Mouse (Mus musculus) gastrocnemius, adult 18-20 months (tissue): Measurements from ENCODE around the gene Cyp46a1. TPM values are rescaled to one million over a fixed set of nuclear protein-coding genes. Genes with fewer than 3 reads are reported as not detected.

Experiments
- DNase-seq: peaks from one replicate; pipeline ENCODE4 v3.0.0; 2021; ENCODE audit warnings: low spot score
- total RNA-seq, 2 experiments: library from RNA; stranded (reverse); gene quantifications; 2 replicates each; pipeline ENCODE4 v1.2.3; 2021

Gene Cyp46a1
- total RNA-seq, 2 experiments from 2014 or later = 0.11 to 0.21 TPM

DNA sequence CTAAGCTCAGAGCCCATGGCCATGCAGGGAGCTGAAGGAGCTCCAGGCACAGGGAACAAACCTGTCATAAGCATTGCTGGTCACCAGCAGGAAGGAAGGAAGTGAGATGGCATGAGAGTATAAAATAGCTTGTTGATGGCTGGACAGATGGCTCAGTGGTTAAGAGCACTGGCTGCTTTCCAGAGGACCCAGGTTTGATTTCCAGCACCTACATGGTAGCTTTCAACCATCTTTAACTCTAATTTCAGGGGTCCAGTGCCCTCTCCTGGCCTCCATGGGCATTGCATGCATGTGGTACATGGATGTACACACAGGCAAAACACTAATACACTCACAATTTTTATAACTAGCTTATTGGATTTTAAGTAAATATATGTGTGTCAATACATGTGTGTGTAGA, 21.8 kb downstream of the Cyp46a1 start:
- no peak for DNase-seq

- peak; percentile 87 for DNase-seq
Observed at GRCm38 (mm10) chr12:108363796-108364195, 29.6 kb downstream of the Cyp46a1 start.

DNA sequence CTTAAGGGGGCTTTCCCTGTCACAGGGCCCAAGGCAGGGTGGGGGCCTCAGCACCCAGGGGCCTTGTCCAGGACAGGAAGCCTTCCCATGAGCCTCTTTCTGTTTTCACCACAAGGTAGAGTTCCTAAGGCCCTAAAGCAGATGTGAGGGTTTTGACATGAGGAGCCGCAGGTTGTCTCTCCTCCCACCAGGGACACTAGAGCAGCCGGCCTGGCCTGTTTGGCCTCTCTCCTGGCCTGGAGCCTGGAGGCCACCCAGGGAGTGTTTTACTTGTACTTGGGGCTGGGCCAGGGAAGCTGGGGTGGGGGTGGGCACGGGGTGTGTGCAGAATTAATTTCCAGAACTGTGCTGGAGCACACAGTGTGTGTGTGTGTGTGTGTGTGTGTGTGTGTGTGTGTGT, 31.2 kb downstream of the Cyp46a1 start:
- peak; percentile 62 for DNase-seq

GRCm38 (mm10) chr12:108365868-108366267, 31.7 kb downstream of the Cyp46a1 start:
- no peak for DNase-seq

DNA sequence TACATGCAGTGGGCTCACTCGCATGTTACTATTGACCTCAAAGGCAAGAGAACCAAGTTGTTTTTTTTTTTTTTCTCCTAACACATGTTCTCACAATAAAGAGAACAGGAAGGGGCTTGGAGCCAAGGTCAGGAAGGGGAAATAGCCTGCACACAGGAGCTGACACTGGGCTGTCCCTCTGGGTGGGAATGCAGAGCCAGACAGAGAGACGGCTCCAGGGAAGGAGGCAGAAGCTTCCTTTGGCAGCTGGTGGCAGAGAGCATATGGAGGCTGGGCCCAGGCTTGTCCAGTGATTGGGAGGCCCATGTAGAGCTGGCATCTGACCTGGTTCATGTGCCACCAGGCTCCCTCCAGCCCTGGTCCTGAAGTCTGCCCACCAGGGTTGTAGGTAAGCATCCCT, 33.7 kb downstream of the Cyp46a1 start:
- no peak for DNase-seq

GRCm38 (mm10) chr12:108368921-108369320, 34.7 kb downstream of the Cyp46a1 start:
- DNase-seq = no peak

DNA sequence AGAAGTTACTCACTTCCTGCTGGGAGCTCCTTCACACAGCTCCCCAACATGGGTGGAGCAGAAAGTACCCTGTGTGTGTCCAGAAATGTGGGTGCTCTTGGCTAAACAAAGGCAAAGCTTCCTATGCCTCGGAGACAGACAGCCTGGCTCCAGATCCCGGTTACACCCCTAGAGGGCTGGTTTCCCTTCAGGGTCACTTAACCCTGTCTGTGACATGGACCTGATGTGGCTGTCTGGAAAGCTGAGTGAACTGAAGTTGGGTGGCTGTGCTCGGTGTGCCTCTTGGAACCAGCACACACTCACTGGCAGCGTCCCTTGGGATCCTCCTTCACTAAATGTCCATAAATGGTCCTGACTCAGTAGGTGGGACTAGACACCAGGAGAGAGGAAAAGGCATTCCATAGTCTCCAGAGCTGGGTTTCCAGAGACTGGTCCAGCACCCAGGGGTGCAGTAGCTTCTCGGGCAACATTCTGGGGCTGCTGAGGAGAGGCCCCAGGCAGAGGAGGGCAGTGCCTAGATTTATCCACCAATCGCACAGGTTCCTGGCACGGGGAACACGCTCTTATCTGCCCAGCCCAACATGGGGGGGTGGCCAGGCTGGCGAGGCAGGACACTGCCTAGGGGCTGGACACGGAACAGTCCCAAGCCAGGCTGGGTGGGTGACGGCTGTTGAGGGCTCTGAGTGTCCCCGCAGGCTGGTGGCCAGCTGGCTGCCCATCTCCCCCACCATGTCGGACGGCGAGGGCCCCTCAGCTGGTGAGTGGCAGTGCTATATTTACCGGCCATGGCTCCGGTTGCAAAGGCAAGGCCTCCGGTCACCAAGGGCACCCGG, 36.6 kb downstream of the Cyp46a1 start, which contains the start of gene Eml1:
Eml1 (plus strand) TSS at position 362 of the 833 bp plus-strand sequence.
- DNase-seq = peak; percentile 54

- no peak for DNase-seq
Observed at GRCm38 (mm10) chr12:108371429-108371765, 37.2 kb downstream of the Cyp46a1 start.

- peak; percentile 80 for DNase-seq
Observed at GRCm38 (mm10) chr12:108372241-108372640, 38.1 kb downstream of the Cyp46a1 start.

GRCm38 (mm10) chr12:108373611-108374010, 39.4 kb downstream of the Cyp46a1 start:
- peak; percentile 61 for DNase-seq

GRCm38 (mm10) chr12:108374689-108375088, 40.5 kb downstream of the Cyp46a1 start:
- no peak for DNase-seq

DNA sequence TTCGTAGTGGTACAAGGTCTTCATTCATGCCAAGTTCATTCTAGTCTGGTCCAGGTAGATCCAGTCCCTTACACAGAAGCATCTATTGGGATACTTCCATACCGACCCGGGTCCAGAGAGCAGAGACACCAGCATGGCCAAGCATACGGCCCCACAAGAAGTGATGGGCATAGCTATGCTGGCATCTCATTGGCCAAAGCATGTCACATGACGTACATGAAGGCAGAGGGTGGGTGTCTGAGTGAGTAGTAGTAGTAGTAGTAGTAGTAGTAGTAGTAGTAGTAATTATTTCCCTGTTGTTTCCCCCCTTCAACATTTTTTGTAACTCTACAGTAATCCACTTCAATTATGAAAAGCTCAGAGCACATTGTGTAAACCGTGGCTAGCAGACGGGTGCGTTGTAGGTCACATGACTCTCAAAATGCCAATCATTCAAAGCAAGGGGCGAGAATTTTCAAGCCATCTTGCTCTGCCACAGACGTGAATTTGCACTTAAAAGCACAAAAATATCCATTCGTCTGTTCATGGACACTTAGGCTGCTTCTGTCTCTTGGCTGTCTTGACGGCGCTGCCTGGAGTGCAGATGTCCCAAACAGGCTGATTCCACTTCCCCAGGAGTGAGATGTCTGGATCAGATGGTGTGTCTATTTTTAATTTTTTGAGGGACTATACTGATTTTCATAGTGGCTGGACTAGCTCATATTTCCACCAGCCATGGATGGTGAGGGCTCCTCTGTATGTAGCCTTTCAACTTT, 44.4 kb downstream of the Cyp46a1 start:
- no peak for DNase-seq

DNA sequence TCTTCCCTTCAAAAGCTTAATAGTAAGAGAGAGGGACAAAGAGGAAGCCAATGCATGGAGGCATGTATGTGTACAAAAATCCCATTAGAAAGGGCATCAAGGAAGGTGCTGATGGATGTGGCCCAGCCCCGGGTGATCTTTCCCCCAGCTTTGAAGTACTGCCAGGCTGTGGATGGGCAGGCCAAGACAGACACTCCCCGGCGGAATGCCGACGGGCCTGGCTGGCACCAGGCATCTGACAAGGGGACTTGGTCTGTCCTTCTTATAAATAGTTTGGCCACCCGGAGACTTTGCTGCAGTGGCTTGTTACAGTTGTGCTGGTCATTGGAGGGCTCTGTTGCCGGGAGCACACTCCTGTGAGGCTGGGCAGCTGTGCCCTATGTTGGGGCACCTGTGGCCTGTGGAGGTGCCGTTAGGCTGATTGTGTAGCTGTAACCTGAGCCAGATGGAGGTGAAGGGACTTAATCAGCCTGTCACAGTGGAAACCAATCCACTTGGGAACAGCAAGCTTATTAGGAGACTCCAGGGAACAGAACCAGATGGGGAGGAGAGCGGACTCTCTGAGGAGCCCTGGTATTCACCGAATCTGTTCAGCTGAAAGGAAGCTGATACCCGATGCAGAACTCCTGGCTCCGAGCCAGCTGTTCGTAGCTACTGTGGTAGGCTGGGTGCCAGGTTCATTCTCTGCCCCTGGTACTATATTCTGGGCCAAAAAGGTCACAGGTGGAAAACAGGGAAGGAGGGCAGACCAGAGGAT, 52.5 kb downstream of the Cyp46a1 start:
- DNase-seq = peak; percentile 83

GRCm38 (mm10) chr12:108389718-108390117, 55.5 kb downstream of the Cyp46a1 start:
- no peak for DNase-seq

GRCm38 (mm10) chr12:108392254-108393044, 58.3 kb downstream of the Cyp46a1 start:
- DNase-seq = no peak

DNA sequence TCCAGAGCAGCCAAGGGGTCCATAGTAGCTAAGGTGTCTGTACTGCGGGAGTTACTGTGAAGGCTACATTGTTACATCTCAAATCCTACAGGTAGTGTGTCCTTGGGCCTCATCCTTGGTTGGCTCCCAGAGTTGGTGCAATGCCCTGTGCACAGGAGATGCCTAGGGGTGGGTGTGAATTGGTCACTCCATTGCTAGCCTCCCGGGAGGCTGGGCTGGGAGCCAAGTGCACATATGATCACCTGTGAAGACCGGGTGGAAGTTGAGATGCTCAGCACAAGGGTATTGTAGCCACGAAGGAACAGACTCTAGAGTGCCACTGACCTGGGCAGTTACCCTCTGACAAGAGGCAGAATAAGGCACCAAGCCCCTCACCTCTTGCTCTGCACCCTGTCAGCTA, 58.9 kb downstream of the Cyp46a1 start:
- DNase-seq = no peak

DNA sequence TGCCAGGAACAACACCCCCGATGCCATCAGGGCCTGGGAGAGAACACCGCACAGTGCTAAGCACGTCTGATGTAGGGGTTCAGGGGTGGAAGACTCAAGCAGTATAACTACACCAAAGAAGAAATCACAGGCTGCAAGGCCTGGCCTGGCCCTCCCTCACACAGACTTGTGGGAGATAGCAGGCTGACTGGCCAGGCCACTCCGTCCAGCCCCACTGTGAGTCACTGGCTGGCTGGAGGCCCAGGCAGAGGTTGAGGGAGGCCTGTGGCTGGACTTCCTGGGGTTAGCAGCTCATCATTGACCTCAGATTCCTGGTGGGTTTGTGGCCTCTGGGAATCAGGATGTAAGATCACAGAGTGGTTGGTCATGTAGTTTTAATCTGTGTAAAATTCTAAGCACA, 59.5 kb downstream of the Cyp46a1 start:
- peak; percentile 92 for DNase-seq

DNA sequence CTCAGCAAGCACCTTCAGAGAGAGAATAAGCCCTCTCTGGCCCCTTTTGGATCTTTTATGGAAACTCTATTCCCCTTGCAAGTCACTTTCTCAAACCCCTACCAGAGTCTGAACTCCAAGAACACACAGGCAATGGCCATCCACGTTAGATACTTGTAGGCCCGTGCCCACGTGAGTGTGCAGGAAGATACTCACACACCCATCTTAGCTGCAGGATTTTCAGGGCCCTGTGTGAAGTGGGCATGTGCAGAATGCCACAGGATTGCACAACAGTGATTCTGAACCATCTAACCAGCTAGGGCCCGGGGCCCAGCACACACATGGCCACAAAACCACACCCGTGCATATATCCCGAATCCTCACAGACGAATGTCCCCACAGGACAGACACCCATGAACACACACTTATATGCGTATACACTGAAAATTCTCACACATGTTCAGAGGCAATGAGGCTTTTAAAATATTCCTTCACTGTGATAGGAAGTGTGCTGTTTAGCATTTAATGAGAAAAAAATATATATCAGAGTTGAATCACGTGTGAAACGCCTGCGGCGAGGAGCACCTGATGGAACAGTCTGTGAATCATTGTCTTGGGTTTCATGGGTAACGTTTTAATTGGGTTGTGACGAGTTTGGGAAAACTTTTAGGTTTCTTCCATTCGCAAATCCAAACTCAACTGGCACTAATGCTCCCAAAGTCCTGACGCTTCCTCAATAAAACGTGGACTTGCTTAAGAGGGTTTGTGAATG, 60.5 kb downstream of the Cyp46a1 start:
- DNase-seq = no peak

DNA sequence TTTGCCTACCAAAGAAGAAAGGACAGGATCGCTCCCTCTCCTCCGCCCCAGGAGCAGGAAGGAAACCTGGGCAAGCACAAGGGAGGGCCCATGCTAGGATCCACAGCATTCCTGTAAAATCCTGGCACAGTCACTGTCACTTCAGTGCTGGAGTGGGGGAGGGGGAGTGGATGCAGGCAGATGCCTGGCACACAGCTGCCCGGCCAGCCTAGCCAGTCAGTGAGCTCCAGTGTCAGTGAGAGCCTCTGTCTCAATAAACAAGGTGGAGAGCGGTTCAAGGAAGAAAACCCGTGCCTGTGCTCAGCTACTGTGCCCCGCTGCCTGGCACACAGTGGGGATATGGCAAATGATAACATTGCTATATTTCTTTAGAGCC, 61.1 kb downstream of the Cyp46a1 start:
- DNase-seq = no peak
